Mouse (Mus musculus) ES-E14 (cell line): ENCODE data around the gene Dstn. TPM values are rescaled to one million over a fixed set of nuclear protein-coding genes. Genes with fewer than 3 reads are reported as not detected.

Experiments
- DNase-seq: peaks from one replicate; pipeline ENCODE4 v3.0.0-alpha.2; 2013; ENCODE audit warnings: low read depth, low spot score
- H3K27ac ChIP-seq: 2 replicates; pipeline ENCODE4 v1.5.1; 2012; ENCODE audit warnings: low read depth, mild to moderate bottlenecking, low read length, moderate library complexity, mixed read lengths; ENCODE audit not compliant: poor library complexity, insufficient read depth, severe bottlenecking
- H3K36me3 ChIP-seq: 2 replicates; pipeline ENCODE4 v1.6.1; 2012; ENCODE audit warnings: mild to moderate bottlenecking, low read length, moderate library complexity, mixed read lengths; ENCODE audit not compliant: control insufficient read depth, poor library complexity, insufficient read depth, severe bottlenecking
- H3K4me1 ChIP-seq, 2 experiments: fragments of 150-350 bp in 1 of 2; sonication (generic) in 1 of 2; 2 replicates each; pipeline ENCODE4 v1.6.1; 2012; ENCODE audit warnings: low read length in 2 of 2, mild to moderate bottlenecking in 1 of 2, mixed read lengths in 1 of 2; ENCODE audit not compliant: control insufficient read depth in 2 of 2, insufficient read depth in 2 of 2, poor library complexity in 1 of 2
- H3K4me3 ChIP-seq, 2 experiments: fragments of 150-350 bp in 1 of 2; sonication (generic) in 1 of 2; 2 replicates each; pipeline ENCODE4 v1.5.1; 2012; ENCODE audit warnings: low read length in 2 of 2, low read depth in 1 of 2, mild to moderate bottlenecking in 1 of 2, mixed read lengths in 1 of 2; ENCODE audit not compliant: insufficient read depth in 1 of 2, poor library complexity in 1 of 2, severe bottlenecking in 1 of 2
- H3K9ac ChIP-seq: 2 replicates; pipeline ENCODE4 v1.6.1; 2012; ENCODE audit warnings: low read depth, mild to moderate bottlenecking, low read length, mixed read lengths; ENCODE audit not compliant: poor library complexity, insufficient read depth, severe bottlenecking
- H3K9me3 ChIP-seq: fragments of 150-350 bp; sonication (generic); 2 replicates; pipeline ENCODE4 v1.6.1; 2012; ENCODE audit warnings: low read depth, mild to moderate bottlenecking, low read length; ENCODE audit not compliant: control insufficient read depth, insufficient read depth
- CHD2 ChIP-seq: IDR thresholded peaks from 2 replicates; pipeline ENCODE4 v1.6.1; 2014; ENCODE audit warnings: mild to moderate bottlenecking, low read depth, low read length, inconsistent platforms
- HCFC1 ChIP-seq: IDR thresholded peaks from 2 replicates; pipeline ENCODE4 v1.6.1; 2012; ENCODE audit warnings: low read length, inconsistent platforms, borderline replicate concordance; ENCODE audit not compliant: insufficient read depth
- MAFK ChIP-seq: IDR thresholded peaks from 2 replicates; pipeline ENCODE4 v1.6.1; 2014; ENCODE audit warnings: mild to moderate bottlenecking, low read depth, low read length, inconsistent platforms; ENCODE audit not compliant: insufficient read depth
- ZC3H11A ChIP-seq: IDR thresholded peaks from 2 replicates; pipeline ENCODE4 v1.6.1; 2012; ENCODE audit warnings: low read depth, mild to moderate bottlenecking, inconsistent platforms, low read length, borderline replicate concordance
- ZNF384 ChIP-seq: IDR thresholded peaks from 2 replicates; pipeline ENCODE4 v1.6.1; 2012; ENCODE audit warnings: low read depth, low read length, inconsistent platforms
- in situ Hi-C, 2 experiments: fragments of 600-800 bp; cut with MboI; formaldehyde crosslinking; loops; one replicate each; pipeline ENCODE4 v1.15.1; 2025; ENCODE audit warnings: low sequenced_read_pairs in 2 of 2, inconsistent platforms in 1 of 2; ENCODE audit not compliant: unreplicated experiment in 2 of 2
- total RNA-seq: library from RNA; depleted of rRNA; stranded (reverse); fragments of 300-350 nt; gene quantifications from 2 replicates; pipeline ENCODE4 v1.2.3, GENCODE M21; 2012

Gene Dstn
- total RNA-seq, 1 experiment, result 391 TPM

GRCm38 (mm10) chr2:143918831-143919502 lies 3.8 kb downstream of the Dstn start:
- H3K9me3 ChIP-seq, result no peaks in the 10 kb centered on the region
- H3K36me3 ChIP-seq, result peaks cover 2% of the 10 kb centered on the region; the same call in 1 of the 2 replicates
- H3K9ac ChIP-seq, result peak overlapping the region; percentile 37; the same call in 1 of the 2 replicates
- in situ Hi-C loops, result no loop called here
- H3K4me1 ChIP-seq, result peaks cover 0 to 9% of the 10 kb centered on the region in 2 experiments; a peak in 1 of 4 replicates
- peak overlapping the region in 1 of 2 experiments; percentile 14; a peak in 1 of 4 replicates for H3K4me3 ChIP-seq
- no peak for DNase-seq
- H3K27ac ChIP-seq, result peak overlapping the region; percentile 67; the same call in 1 of the 2 replicates
- TF ChIP-seq ZNF384 (0 out of 2 replicates have a peak, but pooled peaks have one; percentile 38), MAFK (0 out of 2 replicates have a peak, but pooled peaks have one; percentile 7), CHD2 (no peak), ZC3H11A (no peak)

GRCm38 (mm10) chr2:143924085-143924484 lies 9.0 kb downstream of the Dstn start:
- H3K4me1 ChIP-seq, result peaks cover 6 to 11% of the 10 kb centered on the region in 2 experiments; a peak in 2 of 4 replicates
- H3K4me3 ChIP-seq, result no peak overlapping the region
- H3K27ac ChIP-seq, result no peak overlapping the region
- DNase-seq, result no peak
- H3K9me3 ChIP-seq, result no peaks in the 10 kb centered on the region
- peaks cover 2% of the 10 kb centered on the region; the same call in 1 of the 2 replicates for H3K36me3 ChIP-seq
- TF ChIP-seq ZNF384, result no peak
- no peak for TF ChIP-seq CHD2
- TF ChIP-seq HCFC1, result no peak
- TF ChIP-seq ZC3H11A, result no peak
- no peak for TF ChIP-seq MAFK
- H3K9ac ChIP-seq, result no peak overlapping the region
- in situ Hi-C loops, result no loop called here

- H3K9me3 ChIP-seq, result no peaks in the 10 kb centered on the region
- H3K36me3 ChIP-seq, result no peaks in the 10 kb centered on the region; the same call in 1 of the 2 replicates
- H3K27ac ChIP-seq, result no peak overlapping the region
- H3K4me3 ChIP-seq, result peak overlapping the region; percentile 31; a peak in 3 of 4 replicates
- TF ChIP-seq MAFK (no peak), HCFC1 (no peak), ZC3H11A (no peak), ZNF384 (no peak), CHD2 (no peak)
- in situ Hi-C loops, result no loop called here
- DNase-seq, result no peak
- peaks cover 6% of the 10 kb centered on the region in 2 experiments; a peak in 2 of 4 replicates for H3K4me1 ChIP-seq
- peak overlapping the region; percentile 44; the same call in 1 of the 2 replicates for H3K9ac ChIP-seq
Measured at GRCm38 (mm10) chr2:143925826-143926225, 10.7 kb downstream of the Dstn start.

DNA sequence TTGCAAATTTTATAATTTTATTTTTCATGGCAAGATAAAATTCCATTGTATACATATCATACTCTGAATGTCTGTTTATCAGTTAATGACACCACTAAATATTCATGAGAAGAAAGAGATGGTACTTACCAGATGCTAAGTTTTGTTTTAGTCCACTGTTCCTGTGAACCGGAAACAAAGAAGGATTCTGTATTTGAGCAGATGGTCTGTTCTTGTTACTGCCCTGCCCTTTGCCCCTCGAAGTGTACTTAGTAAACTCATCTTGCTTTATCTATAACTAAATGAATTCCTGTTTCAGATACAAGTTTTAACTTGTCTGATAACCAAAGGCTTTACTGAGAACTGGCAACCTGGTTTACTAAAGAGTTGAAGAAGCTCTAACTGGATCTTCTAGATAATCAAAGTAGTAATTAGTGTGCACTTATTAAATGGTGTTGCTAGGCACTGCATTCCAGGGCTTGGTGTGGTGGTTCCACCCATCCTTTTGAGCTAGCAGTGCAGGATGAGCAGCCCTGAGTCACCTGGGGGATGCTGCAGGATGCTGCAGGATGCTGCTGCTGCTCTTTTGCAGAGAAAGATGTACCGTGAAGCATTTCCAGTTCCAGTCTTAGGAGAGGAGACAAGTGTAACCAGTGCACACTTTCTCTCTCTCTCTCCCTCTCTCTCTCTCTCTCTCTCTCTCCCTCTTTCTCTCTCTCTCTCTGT lies 14.6 kb downstream of the Dstn start:
- H3K9me3 ChIP-seq, result no peaks in the 10 kb centered on the region
- no peak for TF ChIP-seq HCFC1
- TF ChIP-seq ZC3H11A, result no peak
- no peak for TF ChIP-seq CHD2
- TF ChIP-seq MAFK, result no peak
- TF ChIP-seq ZNF384, result no peak
- H3K27ac ChIP-seq, result no peak overlapping the region
- peaks cover 3 to 5% of the 10 kb centered on the region in 2 experiments; a peak in 2 of 4 replicates for H3K4me1 ChIP-seq
- no peak for DNase-seq
- in situ Hi-C loops, result no loop called here
- no peak overlapping the region for H3K9ac ChIP-seq
- H3K36me3 ChIP-seq, result peaks cover 1% of the 10 kb centered on the region; the same call in 1 of the 2 replicates
- H3K4me3 ChIP-seq, result no peak overlapping the region
